Mouse (Mus musculus) cerebellum, adult 8-10 months (tissue): ENCODE measurements around the gene Vmn2r52.
"Not testable (repeated sequence)": the region's sequence is repeated elsewhere in the genome, so short reads cannot be mapped to it uniquely, and the experiment has no call there.

Source experiments
- DNase-seq: peaks from one replicate; pipeline ENCODE4 v3.0.0; 2022

Vmn2r52 gene

GRCm38 (mm10) chr7:10176473-10176872 lies at the start of gene Vmn2r52:
Gene Vmn2r52 (minus strand): TSS chr7:10176573.
- DNase-seq = no peak

- DNase-seq = not testable (repeated sequence)
These were observed 70.7 kb downstream of the Vmn2r52 start, which contains the start of gene Vmn2r51 for GRCm38 (mm10) chr7:10105641-10106040. Gene Vmn2r51 (minus strand): TSS chr7:10105741.
